Mouse (Mus musculus): ENCODE measurements around the gene Rad9b.

GRCm38 (mm10) chr5:122311692-122312091 lies 42.3 kb downstream of the Rad9b start:
- TF ChIP-seq CTCF (IDR thresholded peaks at IDR 0.05; ENCODE audit: low read depth) (no peak), EP300 (IDR thresholded peaks at IDR 0.05; ENCODE audit: low read depth) (no peak)
